Mouse (Mus musculus): ENCODE results near the gene Cfap221.

DNA sequence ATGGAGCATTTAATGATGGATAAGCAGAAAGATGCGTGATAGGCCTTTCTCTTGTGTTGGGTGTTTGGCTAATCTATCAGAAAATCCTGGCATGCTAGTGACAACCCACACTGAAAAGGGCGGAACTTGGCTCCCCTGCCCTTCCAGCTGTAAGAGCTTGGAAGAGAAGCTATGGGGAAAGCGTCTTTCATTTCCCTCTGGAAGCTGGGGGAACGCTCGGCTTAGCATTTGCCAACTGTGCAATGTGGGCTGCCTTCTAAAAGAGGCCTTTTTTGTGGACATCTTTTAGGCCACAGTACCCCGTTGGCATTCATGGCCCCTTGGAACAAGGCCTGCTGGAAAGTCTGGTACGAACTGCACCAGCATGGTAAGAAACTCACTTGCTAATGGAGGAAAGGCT, 118.1 kb downstream of the Cfap221 start:
- TF ChIP-seq CTCF (IDR thresholded peaks at IDR 0.05; ENCODE audit: low read depth): no peak
- no peak for TF ChIP-seq EP300 (IDR thresholded peaks at IDR 0.05; ENCODE audit: low read depth)
